Mouse (Mus musculus) ovary, adult 18-20 months (tissue): ENCODE measurements around the gene Gm20883.
"Not testable (repeated sequence)": the region's sequence is repeated elsewhere in the genome, so short reads cannot be mapped to it uniquely, and the experiment has no call there.

ENCODE experiments used
- DNase-seq: peaks from one replicate; pipeline ENCODE4 v3.0.0; 2022; ENCODE audit warnings: low spot score, mixed read lengths

Gm20883 gene

DNA sequence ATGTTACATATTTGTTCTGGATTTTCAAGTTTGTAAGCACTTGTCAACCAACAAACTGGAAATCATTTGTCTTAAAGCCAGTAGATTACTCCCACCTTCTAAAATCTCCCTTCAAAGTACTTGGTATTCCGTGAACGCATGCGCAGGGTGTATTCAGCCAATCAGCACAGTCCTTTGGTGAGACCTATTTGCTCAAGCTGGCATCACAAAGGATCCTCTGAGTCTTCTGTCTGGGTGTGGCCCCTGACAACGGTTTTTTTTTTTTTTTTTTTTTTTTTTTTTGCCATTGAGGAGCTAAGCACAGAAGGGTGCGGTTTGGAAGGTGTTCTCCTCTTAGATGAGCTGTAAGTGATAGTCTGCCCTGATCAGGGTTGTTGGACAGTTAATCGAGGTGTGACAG lies at the start of gene Gm20883:
Gm20883 (plus strand) TSS at position 301 of the 400 bp plus-strand sequence.
- not testable (repeated sequence) for DNase-seq
